Mouse (Mus musculus): ENCODE measurements around the gene Dpysl5. TPM values are rescaled to one million over a fixed set of nuclear protein-coding genes. Genes with fewer than 3 reads are reported as not detected.
A peak's percentile ranks its signal among the peaks of the same experiment; 100 is the strongest.

Dpysl5 gene
- total RNA-seq, 2 experiments from 2014 or later = 27.7 to 31.5 TPM

DNA sequence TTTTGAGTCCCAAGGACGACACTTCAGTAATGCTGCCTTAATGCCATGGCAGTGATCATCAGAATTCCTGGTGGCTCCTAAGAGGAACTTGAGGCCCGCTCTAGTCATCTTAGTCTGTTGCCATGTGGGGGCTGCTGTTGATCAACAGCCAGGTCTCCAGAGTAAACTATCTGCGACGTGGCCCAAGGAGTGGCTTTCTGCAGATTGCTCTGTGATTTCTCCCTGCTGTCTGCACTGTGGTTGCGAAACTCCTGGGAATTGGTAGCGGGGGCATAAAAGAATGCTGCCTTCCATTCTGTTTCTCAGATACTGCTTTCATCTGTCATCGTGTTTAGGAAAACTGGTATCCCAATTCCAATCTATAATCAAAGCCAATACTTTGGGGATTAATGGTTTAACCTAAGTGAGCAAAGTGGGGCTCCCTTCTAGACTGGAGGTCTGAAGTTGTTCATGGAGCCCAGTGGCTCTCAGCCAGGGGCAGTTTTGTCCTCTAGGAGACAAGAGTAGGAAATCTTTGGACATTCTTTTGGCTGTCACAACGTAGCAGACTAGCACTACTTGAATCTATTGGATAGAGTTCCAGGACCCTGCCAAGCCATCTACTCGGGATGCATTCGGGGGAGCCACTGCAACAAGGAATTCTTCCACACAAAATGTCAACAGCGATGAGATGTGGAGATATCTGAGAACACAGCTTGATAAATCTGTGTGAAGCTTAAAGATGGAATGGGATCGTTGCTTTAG lies 91.5 kb downstream of the Dpysl5 start:
- intact Hi-C loops (cut with DNase I) = loop anchor here (5.0 kb wide), 1 partner anchor 199 kb away; no protein-coding TSS in a partner anchor
- no peak for DNase-seq (ENCODE audit: low spot score in 2 of 2)

DNA sequence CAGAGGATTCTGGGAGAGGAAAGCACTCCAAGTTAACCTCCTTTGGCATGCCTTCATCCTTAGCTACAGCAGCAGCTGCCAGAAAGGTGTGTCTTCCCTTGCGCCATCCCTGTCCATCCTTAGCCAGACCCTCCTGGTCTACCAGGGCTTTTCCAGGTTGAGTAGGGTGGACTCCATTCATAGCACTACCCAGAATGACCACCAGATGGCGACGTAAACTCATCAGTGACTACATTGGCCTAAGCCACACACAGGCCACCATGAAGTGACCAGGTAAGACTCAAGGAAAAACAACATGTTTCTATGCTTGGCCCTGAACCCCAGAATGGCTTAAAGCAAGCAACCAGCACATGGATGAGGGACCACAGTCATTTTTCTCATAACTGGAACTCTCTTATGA lies 94.7 kb downstream of the Dpysl5 start:
- intact Hi-C loops (cut with DNase I) = loop anchor here (2.0 kb wide), 2 partner anchors 51 to 111 kb away; no protein-coding TSS in a partner anchor
- peak; percentile 86 to 90 for DNase-seq (ENCODE audit: low spot score in 2 of 2)

DNA sequence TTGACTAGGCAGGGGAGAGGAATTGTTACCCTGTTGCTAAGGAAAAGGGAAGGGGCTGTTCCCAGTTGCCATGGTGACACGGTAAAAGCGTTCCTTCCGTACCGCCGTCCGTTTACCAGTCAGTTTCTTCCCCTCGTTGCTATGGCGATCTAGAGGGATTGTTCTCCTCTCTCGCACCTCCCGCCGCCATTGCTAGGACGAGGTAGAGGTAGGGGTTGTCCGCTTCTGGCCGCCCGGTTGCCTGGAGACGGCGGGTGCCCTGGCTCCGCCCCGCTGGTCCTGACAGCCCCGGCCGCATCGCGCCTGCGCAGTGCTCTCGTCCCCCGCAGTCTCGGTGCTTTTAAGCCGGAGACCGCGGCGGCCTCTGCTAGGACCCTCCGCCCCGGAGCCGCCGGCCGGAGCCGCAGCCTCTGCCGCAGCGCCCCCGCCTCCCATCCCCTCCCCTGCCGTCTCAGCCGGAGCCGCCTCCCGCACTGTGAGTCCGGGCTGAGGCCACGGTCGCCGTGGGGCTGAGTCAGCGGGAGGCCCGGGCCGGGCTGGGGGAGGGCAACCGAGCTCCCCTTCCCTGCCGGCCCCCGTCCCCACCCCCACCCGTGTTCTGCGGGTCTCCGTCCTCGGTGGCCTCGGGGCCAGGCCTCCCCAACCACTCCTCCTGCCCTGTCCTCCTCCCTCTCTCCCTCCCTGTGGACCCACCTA lies 103.2 kb downstream of the Dpysl5 start, which contains the start of gene Mapre3:
Gene Mapre3, plus strand, starts transcription at position 218 of the 696 bp plus-strand sequence.
- intact Hi-C loops (cut with DNase I) = no loop called here
- DNase-seq (ENCODE audit: low spot score in 2 of 2) = peak; percentile 93 to 96

DNA sequence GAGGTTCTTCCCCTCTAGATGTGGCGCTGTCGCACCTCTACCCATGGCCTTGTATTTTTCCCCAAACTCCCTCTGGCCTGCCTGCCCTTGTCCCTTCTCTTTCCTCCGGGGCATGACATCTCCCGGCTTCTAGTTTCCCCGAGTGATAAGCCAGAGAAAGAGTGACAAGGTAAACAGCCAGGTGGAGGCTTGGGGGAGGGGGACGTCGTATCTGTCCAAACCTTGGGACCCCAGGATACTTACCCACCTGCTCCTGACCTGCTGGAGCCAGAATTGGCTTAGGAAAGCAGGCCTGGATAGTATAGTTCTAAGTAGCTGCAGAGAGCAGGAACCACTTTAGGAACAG lies 103.7 kb downstream of the Dpysl5 start:
- DNase-seq (ENCODE audit: low spot score in 2 of 2) = no peak
- intact Hi-C loops (cut with DNase I) = no loop called here

DNA sequence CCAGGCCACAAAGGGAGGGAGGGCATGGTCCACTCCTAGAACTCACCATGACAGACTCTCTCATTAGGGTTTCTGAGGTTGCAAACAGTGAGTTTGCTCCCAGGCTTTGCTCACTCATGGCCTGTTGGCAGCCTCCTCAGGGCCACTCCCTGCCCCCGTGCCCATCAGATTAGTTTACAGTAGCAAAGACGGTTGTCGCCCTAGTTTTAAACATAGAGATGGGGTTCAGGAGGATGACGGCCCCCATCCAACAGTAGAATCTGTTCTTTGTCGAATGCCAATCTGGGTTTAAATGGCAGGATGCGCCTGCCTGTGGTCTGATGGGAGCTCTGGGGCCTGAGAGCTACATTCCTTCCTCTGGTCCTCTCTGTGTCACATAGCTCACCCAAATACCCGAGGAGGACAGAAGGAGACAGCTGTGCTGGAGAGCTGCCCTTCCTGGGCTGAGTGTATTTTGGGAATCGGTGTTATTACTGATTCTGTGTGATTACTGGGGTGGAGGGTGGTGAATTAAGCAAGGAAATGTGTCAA lies 105.0 kb downstream of the Dpysl5 start:
- intact Hi-C loops (cut with DNase I) = no loop called here
- DNase-seq (ENCODE audit: low spot score in 2 of 2) = peak in 1 of 2 experiments; percentile 30

DNA sequence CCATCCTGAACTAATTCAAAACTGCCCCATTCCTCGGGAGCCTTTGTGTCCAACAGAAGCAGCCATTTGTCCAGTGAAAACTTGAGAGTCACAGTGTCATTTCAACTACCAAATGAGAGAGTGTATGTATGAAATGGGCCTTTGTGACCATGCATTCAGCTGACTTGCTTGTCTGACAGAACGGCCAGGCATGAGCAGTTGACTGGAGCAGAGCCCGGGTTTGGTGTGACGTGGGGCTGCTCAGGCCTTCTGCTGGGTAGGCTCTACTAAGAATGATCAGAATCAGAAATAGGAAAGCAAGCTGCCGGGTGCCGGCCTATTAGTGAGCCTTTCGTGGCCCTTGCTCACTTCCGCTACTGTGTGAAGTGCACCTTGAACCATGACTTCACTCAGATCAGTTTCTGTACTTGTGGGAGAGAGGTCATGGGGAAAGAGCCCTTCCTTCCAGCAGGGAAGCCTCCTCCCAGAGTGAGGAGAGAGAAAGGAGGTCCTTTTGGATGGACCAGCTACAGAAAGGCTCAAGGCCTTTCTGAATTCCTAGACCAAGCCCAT lies 107.5 kb downstream of the Dpysl5 start:
- intact Hi-C loops (cut with DNase I) = no loop called here
- peak in 1 of 2 experiments; percentile 34 for DNase-seq (ENCODE audit: low spot score in 2 of 2)

DNA sequence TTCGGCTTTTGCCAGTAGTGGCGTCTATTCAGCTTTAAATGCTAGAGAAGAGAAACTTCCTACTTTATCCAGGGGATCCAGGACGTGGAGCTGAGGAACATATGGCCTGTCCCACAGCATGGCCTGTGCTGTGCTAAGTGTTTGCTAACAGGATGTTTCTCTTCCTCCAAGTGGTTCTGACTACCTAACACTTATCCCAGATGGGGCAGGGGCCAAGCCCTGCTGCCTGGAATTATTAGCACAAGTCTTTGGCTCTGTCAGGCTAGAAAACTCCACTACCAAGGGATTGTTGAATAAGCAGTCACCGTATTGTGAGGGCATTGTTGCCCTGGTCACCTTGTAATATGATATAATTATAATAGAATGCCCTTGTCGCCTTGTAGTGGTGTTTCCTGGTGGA lies 111.3 kb downstream of the Dpysl5 start:
- intact Hi-C loops (cut with DNase I) = no loop called here
- no peak for DNase-seq (ENCODE audit: low spot score in 2 of 2)

DNA sequence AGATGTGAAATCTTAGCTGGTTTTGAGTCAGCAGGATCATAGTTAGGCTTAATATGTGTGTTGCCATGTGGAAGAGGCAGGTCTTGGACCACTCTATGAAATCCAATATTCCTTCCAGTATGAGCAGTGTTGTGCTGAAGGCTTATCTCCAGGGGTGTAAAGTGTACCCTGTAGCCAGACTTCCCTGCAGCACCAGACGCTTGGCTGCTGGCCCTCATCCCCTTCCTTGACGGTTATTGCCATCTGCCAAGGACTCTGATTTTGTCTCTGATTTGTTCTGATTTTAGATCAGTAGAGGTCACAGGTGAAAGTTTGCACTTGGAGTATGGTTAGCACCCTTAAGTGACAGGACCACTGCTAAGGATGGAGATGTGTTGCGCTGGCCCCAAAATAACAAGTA lies 111.7 kb downstream of the Dpysl5 start:
- no peak for DNase-seq (ENCODE audit: low spot score in 2 of 2)
- intact Hi-C loops (cut with DNase I) = no loop called here

DNA sequence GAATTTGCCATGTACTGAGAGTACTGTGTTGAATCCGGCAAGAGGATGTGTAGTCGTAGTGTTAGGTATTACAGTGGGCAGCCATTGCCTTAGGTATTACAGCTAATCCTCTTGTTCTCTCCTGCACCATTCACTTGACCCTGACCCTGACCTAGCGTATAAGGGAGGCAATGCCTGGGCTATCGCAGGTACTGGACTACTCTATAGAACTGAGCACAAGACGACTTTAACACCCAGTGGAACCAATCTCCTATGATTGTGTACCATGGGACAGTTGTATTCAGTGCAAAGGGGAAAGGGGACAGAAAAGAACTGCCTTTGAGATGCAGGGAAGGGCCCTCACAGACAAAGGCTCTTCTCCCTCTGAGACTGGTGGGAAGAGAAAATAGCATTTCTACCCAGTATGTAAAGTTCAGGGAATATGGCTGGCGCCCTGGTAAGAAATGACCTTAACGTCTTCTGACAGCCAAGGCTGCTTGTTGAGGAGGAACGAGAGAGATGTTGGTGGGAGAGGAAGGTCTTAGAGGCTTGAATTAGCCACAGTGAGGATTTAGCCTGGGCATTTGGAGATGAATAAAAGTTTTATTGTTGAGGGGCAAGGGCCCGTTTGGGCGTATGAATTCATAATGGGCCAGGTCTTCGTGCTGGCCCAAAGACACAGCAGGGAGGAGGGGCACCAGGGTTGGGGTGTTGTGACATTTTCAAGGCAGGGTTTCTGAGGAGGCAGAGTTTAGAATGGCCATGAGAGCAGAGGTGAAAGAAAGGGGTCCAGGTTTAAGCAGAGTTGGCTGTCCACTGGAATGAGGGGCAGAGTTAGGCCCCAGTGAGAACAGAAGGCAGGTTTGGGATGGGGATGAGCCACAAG lies 113.0 kb downstream of the Dpysl5 start:
- no peak for DNase-seq (ENCODE audit: low spot score in 2 of 2)
- intact Hi-C loops (cut with DNase I) = no loop called here

DNA sequence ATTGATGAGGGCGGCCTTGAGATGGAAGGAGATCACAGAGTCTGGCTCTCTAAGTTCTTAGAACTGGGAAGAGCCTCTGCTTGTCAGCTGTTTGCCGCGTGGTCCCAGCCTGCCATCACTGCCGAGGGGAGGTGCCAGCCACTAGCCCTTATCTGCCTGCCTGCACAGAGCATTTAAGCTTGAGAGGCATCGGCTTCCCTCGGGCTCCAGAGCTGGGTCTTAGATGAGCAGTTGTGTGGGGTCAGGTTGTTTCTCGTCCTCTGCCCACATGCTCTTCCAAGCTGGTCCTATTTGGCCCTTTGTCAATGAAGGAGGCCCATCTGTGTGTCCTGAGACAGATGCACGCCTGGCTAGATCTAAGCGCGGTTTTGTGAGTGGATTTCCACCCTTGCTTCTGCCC lies 113.8 kb downstream of the Dpysl5 start:
- intact Hi-C loops (cut with DNase I) = no loop called here
- DNase-seq (ENCODE audit: low spot score in 2 of 2) = no peak

DNA sequence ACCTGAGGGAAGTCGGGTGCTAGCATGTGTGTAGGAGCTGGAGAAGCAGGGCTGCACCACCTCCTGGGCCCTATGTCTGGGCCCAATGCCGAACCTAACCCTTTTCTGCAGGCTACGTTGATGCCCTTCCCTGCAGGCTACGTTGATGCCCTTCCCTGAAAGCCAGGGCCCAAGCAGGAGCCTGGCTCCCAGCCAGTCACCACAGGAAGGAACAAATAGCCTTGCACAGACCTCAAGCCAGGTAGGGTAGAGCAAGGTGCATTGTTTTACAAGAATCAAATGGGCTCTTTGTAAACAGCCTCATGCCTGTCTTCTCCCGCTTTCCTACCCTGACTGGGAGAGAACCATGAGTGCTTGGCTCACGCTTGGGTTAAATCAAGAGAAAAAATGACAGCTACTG lies 114.5 kb downstream of the Dpysl5 start:
- DNase-seq (ENCODE audit: low spot score in 2 of 2) = no peak
- intact Hi-C loops (cut with DNase I) = no loop called here

DNA sequence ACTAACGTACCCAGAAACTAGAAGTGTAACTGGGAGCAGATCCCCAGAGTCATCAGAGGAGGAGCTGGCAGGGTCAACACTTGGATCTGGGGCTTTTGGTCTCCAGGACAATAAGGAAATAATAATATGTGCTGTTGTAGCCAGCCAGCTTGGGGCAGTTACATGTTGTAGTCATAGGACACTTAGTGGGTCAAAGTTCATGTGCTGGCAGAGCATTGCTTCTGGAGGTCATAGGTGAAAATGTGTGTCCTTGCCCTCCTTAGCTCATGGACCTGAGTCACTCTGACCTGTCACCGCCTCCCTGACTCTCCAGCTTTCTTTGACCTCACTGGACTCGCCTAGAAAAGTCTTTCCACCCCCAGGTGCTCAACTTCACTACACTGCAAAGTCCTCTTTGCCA lies 122.1 kb downstream of the Dpysl5 start:
- DNase-seq (ENCODE audit: low spot score in 2 of 2) = no peak
- intact Hi-C loops (cut with DNase I) = no loop called here

DNA sequence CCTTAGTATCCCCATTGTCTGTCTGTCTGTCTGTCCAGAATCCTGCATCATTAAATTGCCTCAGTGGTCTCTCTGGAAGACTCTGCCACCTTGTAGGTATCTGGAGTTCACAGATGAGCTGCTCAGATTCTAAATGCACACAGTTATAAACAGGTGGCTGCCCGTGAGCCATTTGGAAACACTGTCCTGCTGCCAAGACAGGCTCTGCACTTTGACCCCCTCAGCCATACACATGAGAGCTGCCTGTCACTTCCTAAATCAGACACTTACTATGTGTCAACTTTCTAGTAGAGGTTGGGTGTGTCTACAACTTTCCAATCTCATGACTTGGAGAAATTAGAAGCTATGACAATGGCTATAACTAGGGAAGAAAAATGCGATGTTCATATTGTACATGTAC lies 128.4 kb downstream of the Dpysl5 start:
- intact Hi-C loops (cut with DNase I) = no loop called here
- DNase-seq (ENCODE audit: low spot score in 2 of 2) = no peak

DNA sequence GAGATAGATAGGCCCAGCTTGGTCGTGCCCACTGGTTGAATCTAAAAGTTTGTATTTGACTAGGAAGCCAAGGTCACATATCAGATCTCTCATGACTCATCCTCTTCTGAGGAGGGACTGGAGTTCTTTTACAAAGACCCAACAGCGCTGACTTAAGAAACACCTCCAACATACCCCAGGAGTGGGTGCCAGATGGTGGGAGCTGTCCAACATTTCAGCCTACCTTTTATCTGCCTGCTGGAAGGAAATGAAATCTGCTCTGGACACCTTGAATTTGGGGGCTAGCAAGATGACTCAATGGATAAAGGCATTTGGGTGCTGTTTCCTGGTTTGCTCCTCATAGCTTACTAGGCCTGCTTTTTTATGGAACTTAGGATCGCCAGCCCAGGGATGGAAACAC lies 130.5 kb downstream of the Dpysl5 start:
- no peak for DNase-seq (ENCODE audit: low spot score in 2 of 2)
- intact Hi-C loops (cut with DNase I) = no loop called here

Other genes starting within 250 kb of the Dpysl5 start
- gene Otof, start 249.6 kb upstream of the Dpysl5 start, total RNA-seq (2021) = 10 to 100 TPM; 17.3 to 24.0 TPM
- gene 1700001C02Rik, start 245.5 kb upstream of the Dpysl5 start, total RNA-seq (2021) = not detected
- not detected for gene Cib4, start 165.7 kb upstream of the Dpysl5 start, total RNA-seq (2021)
- 10 to 100 TPM; 21.3 to 21.6 TPM for gene Kcnk3, start 123.4 kb upstream of the Dpysl5 start, total RNA-seq (2021)
- gene Slc35f6, start 63.6 kb upstream of the Dpysl5 start, total RNA-seq (2021) = 10 to 100 TPM; 40.5 to 40.9 TPM
- 1 to 10 TPM; 6.7 to 8.0 TPM for gene Cenpa, start 44.8 kb upstream of the Dpysl5 start, total RNA-seq (2021)
- gene Mapre3, start 103.1 kb downstream of the Dpysl5 start, total RNA-seq (2021) = 100 to 1,000 TPM; 210 to 224 TPM
- 10 to 100 TPM; 65.5 to 71.3 TPM for gene Tmem214, start 156.4 kb downstream of the Dpysl5 start, total RNA-seq (2021)
- gene Agbl5, start 177.1 kb downstream of the Dpysl5 start, total RNA-seq (2021) = 10 to 100 TPM; 14.3 to 17.8 TPM
- gene Ost4, start 196.2 kb downstream of the Dpysl5 start, total RNA-seq (2021) = 100 to 1,000 TPM in 1 of 2 experiments, 10 to 100 TPM in 1; 98.1 to 103 TPM
- 1 to 10 TPM; 2.1 to 2.3 TPM for gene Emilin1, start 201.8 kb downstream of the Dpysl5 start, total RNA-seq (2021)
- 10 to 100 TPM; 15.1 to 15.9 TPM for gene Khk, start 209.9 kb downstream of the Dpysl5 start, total RNA-seq (2021)
- gene Cgref1, start 234.0 kb downstream of the Dpysl5 start, total RNA-seq (2021) = 10 to 100 TPM; 24.8 to 27.7 TPM
- 100 to 1,000 TPM; 125 to 133 TPM for gene Preb, start 248.8 kb downstream of the Dpysl5 start, total RNA-seq (2021)

Measured in left cerebral cortex, postnatal 25 days (tissue).